Mouse (Mus musculus) lung, postnatal 14 days (tissue): ENCODE measurements at regions not wholly inside any gene's neighbourhood (a gene's known extent, or its start where the extent isn't known, plus 50 kb on each side); places are given as distances from the start of the nearest gene placed in this dataset.
A peak's percentile ranks its signal among the peaks of the same experiment; 100 is the strongest.

Source experiments
- DNase-seq: peaks from one replicate; pipeline ENCODE4 v3.0.0; 2021

DNA sequence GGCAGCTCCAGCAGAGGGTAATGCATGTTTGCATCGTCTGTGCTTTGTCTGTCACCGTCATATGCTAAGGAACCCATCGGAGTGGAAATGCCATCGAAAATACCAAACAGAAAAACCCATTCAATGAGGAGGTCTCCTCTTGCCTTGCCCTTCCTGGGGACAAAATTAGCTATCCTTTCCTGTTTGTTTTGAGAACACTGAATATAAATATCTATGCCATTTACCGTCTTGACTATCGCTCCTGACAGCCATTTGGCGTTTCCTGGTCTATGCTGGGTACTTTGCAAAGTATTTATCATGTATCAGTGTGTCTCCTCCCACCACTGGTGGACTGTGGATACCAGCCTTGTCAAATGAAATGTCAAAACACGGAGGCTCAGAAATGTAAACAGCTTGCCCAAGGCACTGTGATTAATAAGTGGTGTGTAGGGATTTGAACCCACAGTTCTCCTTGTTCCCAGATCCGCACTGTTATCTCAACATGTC, 239.2 kb upstream of the Tbx3 start:
- peak; percentile 7 for DNase-seq

DNA sequence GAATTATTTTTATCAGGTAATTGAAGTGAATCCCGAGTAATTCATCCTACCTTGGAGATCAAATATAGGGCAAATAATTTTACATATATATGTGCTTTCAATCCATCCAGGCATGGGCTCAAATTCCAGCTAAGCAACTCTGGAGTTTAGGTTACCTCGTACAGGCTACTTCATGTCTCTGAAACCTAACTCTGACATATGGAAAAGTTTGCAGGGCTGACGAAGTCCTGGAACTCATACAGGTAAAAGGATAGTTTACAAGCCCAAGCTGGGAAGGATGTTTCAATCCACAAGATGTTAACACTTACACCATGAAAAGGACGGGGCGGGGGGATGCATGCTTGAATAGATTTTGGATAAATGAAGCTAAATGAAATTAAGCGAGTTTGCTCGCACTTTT, 235.9 kb upstream of the Tbx3 start:
- no peak for DNase-seq

DNA sequence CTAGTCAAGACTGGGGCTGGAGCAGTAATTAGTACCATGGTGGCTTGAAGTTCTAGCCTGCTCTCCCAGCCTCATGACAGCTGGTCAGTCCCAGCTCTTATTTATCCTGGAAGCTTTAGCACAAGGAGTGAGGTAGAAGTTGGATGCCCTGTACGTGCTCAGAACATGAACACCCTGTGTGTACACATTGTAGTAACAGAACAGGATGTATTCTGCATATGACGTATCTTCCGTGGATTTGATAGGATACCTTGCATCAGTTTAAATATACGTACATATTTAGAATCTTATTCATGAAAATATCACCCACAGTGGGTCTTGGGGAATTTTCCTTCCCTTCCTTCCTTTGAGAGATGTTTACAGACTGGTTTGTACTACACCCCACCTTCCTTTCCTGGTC, 222.0 kb upstream of the Tbx3 start:
- no peak for DNase-seq

DNA sequence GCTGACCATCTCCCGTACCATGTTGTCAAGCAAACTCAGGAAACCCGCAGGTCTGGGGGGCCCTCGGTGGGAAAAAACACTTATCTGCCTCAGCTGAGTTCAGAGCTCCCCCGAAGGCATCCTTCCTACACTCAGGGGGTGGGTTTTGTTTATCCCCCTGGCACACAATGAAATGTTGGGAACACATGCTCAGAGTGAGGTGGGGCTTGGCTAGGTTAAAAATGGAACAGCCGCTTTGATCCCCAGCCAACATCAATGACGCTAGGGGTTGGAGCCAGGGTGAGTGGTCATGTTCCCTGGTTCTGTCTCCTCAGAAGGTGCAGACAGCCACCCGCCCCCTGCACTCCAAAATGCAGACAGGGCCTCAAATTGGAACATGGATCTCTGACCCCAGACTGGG, 221.3 kb upstream of the Tbx3 start:
- DNase-seq, result peak; percentile 77

DNA sequence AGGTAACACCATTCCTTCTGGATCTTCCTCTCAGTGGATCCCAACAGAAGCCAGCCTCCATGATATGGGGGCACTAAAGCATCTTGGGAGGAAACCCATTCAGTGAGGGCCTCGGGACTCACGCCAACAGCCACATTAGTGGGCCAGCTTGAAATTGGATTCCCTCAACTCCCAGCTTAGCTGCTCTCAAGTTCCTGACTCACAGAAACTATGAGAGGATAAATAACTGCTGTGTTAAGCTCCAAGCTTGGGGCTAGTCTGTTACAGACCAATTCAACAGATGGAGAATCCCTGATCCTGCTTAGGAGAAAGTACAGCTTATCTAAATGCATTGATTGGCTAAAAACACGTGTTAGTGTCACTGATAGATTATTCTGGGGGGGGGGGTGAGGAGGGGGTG, 210.7 kb upstream of the Tbx3 start:
- no peak for DNase-seq

DNA sequence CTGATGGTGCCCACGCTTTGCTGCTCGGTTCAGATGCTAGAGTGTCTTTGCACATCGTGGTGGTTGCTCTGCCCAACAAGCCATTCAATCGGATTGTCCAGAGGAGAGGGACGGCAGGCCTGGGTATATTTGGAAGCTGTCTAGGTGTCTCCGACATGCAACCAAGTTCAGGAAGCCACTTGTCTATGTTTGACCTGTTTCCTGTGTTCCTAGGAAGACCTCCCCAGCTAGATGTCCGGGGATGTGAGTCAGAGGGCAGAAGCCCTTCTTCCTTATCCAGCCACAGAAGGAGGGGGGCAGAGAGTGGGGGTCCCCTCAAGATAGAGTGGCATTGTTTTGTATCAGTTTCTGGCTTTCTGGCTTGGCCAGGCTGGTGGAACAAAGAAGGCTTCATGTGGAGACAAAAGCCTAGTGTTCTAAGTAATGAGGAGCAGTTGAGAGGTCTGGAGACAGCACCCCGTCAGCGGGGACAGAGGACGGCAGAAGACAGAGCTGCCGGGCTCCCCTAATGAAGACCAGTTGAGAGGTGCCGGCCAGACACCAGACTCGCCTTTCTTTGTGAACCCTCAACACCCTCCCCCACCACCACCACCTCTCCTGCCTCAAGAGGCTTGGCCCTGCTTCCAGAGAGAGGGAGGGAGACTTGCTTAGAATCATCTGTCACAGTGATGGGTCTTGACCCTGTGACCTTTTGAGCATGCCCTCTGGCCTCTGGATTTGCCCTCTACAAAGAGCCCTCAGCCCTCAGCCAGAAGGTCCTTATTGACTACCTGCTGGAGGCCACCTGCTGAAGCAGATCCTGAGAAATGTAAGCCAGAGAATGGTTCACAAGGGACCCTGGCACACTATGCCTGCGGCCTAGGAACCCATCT, 207.6 kb upstream of the Tbx3 start:
- no peak for DNase-seq

DNA sequence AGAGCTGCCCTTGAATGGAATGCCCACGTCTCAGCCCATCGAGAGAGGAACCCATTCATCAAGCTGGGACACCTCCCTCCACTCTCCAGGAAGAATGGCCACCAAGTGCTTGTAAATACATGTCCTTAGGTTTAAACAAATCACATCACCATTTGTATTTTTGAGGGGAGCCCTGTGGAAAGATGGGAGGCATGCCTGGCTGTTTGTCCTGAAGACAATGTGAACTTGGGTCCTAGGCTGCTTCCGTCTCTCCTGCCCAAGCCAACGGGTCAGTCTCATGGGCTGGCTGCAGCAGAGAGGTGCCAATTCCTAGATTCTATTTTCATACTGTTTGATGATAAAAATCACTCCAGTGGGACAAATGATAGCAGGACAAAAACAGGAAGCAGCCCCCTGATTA, 205.9 kb upstream of the Tbx3 start:
- DNase-seq, result peak; percentile 58

DNA sequence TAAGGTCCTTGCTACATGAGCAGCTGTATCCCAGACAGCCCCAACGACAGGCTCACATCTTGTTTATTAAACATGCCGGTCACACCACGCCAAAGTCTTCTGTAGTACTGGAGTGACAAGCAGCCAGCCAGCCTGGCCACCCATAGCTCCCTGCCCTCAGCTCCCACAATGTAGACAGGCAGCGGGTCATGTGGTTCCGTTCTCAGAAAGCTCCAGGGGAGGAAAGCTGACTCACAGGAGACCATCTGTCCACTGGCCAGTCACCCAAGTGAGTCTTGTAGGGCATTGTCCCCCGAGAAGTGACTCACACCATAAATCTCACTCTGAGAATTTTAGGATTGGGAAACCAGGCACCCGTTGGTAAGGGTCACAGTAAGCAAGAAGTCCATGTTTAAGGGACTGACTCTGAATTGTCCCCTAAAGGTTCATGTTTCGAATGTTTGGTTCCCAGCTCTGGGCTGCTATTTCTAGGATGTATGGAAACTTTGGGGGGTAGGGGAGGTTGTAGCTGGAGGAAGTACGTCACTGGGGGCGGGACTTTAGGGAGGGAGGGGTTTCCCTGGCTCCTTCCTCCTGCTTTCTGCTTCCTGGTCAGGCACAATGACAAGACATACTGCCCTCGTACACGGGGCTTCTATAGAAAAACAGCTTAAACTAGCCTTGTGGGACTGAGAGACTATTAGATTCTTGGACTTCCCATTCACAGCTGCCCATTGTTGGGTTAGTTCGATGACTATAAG, 203.0 kb upstream of the Tbx3 start:
- DNase-seq, result peak; percentile 53

DNA sequence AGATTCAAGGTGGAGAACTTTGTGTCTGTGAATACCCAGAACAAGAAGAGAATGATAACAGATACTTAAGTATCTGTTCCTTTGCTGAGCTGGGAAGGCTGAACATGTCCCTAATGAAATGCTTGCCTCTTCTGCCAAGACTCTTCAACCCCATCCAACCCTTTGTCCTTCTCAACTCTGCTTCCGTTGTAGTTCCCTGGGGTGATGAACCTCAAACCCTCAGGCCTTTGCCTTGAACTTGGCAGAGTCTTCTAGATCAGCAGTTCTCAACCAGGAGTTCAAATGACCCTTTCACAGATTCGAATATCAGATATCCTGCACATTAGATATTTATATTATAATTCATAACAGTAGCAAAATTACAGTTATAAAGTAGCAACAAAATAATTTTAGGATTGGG, 192.5 kb upstream of the Tbx3 start:
- no peak for DNase-seq

DNA sequence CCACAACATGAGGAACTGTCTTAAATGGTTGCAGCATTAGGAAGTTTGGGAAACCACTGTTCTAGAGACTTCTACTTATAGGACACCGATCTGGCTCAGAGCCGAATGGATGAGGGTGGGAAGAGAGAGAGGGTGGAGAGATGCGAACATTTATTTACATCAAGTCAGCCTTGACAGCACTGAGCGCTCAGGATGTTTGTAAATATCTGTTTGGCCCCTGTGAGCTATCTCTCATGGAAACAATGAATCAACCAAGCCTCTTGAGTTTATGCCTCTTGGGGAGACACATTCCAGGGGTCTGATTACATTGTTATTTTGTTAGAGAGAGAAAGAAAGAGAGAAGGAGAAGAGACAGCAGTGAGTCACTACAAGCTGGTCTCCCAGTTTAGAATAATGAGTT, 192.1 kb upstream of the Tbx3 start:
- peak; percentile 29 for DNase-seq

DNA sequence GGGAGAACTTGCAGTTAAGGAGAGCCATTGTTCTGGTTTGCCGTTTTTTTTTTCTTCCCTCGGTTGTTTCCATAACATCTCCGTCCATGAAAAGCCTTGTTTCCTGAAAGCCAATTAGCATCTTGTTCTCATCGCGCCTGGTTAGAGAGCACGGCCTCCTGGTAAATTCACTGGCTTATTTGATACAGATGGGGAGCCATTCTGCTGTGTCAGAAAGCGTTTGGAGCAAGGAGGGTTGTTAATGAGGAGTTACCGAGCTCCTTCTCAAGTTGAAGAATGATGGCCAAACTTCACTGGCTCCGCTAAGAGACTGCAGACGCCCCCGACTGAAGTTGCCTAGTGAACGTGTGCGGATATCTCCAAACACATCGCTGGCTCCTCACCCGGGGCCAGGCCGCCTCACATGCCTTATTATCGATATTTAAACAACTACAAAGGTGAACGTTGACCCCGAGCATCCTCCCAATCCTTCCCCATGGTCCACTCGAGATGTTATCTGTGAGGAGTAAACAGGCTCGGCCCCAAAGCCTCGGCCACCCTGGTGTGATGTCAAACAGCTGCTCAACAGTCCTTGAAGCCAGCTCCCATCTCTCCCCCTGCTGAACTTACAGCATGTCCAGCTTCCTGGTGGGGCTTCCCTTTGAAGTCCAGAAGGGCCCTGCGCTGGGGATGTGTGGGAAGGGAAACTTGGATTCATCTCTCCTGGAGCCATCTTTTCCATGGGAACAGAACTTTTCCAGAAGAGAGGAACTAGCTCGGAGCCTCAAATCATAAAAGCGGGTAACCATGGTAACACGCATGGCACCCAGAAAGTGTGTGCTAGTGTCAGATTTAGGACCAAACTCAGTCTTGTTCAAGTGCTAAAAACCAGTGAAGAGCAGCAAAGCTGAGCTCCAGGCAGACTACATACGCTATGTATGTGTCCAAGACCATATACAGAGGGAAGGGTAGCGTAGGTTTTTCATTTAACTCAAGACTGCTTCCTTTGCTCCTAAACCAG, 190.0 kb upstream of the Tbx3 start:
- DNase-seq, result no peak

DNA sequence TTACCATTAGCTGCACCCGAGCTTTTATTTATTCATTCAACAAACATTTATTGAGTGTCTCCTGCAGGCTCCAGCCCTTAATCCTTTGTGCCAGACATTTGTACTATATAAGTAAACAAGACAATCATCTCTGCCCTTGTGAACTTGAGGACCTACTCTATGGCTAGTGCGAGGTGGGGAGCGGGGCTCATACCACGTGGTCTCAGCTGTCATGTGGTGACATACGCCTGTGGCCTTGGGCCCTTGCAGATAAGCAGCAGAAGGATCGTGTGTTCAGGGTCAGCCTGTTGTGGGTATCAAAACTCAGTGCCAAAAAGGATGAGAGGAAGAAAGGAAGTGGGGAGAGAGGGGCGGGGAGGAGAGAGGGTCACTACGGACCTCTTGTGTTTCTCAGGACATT, 186.8 kb upstream of the Tbx3 start:
- no peak for DNase-seq

DNA sequence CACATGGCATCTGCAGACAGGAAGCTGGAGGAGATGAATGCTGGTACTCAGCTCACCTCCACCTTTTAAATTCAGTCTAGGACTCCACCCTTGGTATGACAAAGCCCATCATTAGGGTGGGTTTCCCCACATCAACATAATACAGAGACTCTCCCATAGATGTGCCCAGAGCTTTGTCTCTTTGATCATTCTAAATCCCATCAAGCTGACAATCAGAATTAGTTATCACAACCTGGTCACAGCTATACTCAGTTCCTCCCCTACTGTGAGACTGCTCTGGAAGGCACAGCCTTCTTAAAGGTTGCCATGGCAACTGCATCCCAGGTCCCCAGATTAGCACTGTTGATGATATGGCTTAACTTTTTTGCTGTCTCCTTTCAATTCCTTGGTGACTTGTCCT, 184.3 kb upstream of the Tbx3 start:
- DNase-seq, result no peak

DNA sequence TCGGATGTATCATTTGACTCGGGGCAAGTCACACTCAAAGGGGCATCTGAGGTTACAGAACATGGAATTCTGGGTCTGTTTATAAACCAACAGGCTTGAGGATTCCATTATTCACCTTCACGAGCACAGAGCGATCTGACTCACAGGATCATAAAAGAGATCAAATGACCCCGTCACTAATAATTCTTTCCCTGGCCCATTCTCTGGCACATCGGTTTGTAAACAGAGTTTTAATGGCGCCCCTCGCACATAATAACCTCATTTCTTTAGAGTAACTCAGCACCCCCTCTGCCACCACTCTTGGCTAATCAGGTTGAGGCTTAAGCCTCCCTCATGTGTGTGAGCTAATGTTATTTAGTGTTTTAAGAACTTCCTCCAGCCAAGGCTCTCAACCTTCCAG, 183.3 kb upstream of the Tbx3 start:
- DNase-seq, result no peak

DNA sequence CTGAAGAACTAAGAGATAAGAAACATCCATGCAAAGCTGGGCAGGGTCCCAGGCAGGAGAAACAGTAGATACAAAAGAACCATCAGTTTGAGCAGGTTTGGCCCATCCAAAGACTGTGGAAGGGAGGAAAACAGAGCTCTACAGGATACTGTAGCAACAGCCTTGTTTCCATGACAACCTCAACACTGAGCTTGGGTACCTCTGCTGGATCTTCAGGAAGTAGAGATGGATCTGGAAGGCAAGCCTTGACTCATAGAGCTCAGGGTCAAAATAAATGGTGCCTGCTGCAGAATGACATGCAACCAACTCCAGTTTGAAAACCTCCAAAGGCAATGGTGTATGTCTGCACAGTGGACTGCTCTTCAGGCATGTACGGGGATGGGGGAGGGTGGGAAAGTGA, 173.0 kb upstream of the Tbx3 start:
- DNase-seq, result no peak

DNA sequence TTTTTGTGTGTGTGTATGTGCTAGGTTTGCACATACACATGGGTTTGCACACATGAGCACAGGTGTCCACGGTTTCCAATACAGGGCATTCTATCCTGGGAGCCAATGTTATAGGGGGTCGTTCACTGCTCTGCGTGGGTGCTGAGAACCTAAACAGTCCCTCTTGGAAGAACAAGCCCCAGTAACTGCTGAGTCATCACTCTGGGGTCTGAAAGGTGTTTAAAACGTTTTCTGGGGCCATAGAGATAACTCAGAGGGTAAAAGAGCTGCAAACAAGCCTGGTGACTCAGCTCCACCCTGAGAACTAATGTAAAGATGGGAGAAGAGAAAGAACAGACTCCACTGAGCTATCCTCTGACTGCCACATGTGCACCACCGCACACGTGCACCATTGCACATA, 172.0 kb upstream of the Tbx3 start:
- no peak for DNase-seq

DNA sequence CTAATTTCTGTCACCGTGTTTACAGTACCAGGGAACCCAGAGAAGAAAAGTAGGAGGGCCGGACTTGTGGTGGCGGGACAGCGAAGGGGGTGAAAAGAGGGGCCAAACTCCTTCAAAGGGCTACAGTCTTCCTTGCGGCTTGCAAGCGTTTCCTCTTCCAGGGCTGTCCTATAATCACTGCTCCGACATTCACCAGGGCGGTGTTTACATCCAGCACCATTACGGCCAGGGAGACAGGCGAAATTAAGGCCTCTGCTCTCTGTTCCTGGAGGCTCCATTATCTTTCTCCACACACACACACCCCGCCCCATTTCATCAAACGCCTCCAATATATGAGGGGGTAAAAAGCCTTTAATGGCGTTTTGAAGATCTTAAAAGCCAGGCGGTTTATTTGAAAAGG, 162.8 kb upstream of the Tbx3 start:
- DNase-seq, result no peak

DNA sequence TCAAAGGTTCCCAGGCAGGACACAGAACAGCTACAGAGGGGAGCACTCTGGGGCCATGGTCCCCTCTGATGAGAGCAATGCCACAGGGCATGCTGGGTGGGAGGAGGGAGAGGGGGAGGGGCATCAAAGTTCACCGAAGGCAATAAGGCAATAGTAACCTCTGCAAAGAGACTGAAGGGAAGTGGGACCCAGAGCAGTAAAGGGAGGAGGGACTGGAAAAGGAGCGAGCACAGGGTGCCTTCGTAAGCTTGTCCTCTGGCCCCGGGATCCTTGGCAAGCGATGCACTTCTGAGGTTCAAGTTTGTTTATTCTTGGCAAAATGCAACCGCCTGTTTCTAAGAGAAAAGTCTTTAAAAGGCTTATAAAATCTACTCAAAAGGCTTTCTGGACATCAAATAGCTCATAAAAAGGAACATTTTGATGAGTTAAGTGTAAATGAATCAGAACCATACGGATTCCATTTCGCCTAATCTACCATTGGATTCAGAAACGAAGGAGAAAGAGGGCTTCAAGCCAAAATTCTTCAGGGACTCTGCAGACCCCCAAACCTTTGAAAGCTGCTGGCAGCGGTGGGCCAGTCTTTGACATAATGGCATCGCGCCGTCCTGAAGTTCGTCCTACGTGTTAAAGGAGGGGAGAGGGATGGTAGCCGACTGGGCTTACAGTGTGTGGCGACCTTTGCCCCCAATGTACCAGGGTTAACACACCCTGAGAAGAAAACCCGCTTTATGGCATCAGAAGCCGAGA, 151.8 kb upstream of the Tbx3 start:
- peak; percentile 10 for DNase-seq

DNA sequence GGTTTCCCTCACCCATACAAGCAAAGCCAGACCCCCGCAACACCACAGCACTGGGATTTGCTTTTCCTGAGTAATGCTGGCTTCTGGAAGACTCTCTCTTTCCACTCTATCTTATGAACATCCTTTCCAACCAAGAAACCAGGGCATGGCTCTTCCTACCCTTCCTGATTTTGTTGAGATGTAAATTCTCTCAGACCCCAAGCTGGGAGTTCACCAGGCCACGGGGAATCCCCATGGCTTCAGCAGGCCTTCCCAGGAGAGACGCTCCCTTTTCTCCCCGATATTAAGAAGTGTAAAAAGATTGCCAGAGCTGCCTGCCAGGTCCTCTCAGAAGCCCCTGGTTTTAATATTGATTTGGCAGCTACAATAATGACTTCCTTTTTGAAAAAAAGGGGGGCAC, 146.3 kb upstream of the Tbx3 start:
- DNase-seq, result no peak

DNA sequence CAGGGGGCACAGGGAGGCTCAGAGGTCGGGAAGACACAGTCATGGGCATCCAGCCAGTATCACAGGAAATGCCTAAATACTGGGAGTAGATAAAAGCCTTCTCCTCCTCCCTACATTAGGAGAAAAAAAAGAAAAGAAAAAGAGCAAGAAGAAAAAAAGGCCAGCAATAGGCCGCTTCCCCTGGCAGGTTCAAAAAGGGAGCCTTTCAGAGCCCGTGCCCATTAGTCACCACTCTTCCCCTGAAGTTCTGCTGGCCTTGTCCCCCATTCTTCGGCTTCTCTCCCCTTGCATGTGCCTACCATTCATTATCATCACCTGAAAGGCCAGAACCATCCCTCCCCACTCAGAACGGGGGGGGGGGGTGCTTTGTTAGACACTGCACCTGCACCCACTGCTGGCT, 144.5 kb upstream of the Tbx3 start:
- DNase-seq, result no peak

DNA sequence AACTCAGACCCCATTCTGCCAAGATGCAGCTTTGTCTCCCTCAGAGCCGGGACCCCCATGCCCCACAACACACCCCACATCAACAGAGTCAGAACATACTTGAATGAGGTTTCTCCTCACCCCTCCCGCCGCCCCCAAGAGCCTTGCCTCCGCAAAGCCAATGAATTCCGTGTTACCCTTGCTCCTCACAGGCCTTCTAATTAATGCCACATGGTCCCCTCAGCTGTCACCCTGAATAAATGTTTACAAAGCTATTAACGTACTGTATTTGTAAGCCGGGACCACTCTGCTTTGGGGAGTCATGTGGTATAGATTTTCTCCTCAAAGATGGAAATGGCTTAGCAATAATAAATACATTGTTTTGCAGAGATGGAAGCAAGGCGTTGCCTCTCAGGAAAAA, 140.5 kb upstream of the Tbx3 start:
- DNase-seq, result no peak

DNA sequence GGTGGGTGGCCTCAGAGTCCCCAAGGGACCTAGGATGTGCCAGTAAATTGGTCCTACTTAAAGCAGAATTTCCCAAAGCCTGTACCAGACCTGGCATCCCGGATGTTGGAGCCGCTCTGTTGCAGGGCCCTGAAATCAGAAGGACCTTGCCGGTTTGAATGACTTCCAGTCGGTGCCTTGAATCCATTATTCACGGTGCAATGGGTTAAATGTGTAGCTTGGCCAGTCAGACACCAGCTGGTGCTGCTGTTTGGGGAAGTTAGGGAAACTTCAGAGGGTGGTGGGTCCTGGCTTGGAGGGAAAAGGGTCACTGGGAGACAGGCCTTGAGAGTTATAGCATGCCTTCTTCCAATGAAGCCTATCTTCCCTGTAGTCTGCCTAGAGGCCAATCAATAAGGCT, 135.5 kb upstream of the Tbx3 start:
- DNase-seq, result no peak
